Mouse (Mus musculus) activated CD4-positive, CD25-positive, alpha-beta regulatory T cell, adult 4 months (primary cell): Measurements from ENCODE around the gene Ebf1. TPM values are rescaled to one million over a fixed set of nuclear protein-coding genes. Genes with fewer than 3 reads are reported as not detected.

Experiments used
- ATAC-seq: one replicate; pipeline ENCODE4 v1.8.0; 2017
- polyA plus RNA-seq, 2 experiments: library from polyadenylated mRNA; unstranded; fragments of 100-300 nt; shearing (Covaris generic); gene quantifications; one replicate each; pipeline ENCODE4 v1.2.1; 2017

Ebf1 gene
- polyA plus RNA-seq, 2 experiments from 2014 or later: 0.48 to 4.5 TPM

DNA sequence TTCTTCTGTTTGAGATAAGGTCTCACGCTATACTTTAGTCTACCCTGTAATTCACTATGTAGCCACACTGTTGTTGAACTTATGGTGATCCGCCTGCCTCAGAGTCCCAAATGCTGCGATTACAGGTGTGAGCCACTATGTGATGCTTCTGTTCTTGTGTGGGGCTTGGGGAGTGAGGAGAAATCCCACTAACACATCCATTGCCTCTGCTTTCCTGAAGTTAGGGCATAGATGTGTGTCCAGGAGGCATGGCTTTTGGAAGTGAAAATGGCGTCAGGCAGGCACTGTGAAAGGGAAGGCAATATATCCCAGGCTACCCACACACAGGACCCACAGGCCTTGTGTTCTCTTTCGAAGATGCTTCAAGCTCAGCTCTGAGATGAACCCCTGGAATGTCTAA, 86.8 kb downstream of the Ebf1 start:
- no peak for ATAC-seq

- no peak for ATAC-seq
Measured at GRCm38 (mm10) chr11:44705811-44706210, 88.7 kb downstream of the Ebf1 start.

DNA sequence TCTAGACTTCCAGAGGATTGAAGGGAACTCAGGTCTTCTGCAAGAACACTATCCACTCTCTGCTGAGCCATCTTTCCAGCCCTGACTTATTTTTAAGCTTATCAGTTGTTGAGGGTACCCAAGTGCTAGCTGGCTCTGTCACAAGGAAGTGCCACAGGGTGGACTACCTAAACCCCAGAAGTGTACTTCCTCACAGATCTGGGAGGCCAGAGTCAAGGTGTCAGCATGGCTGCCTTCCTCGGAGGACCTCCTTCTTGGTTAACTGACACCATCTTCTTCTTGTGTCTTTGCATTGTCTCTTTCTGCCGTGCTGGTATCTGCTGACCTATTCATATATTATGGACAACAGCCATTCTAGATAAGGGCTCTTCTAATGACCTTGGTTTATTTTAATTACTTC, 89.3 kb downstream of the Ebf1 start:
- no peak for ATAC-seq

DNA sequence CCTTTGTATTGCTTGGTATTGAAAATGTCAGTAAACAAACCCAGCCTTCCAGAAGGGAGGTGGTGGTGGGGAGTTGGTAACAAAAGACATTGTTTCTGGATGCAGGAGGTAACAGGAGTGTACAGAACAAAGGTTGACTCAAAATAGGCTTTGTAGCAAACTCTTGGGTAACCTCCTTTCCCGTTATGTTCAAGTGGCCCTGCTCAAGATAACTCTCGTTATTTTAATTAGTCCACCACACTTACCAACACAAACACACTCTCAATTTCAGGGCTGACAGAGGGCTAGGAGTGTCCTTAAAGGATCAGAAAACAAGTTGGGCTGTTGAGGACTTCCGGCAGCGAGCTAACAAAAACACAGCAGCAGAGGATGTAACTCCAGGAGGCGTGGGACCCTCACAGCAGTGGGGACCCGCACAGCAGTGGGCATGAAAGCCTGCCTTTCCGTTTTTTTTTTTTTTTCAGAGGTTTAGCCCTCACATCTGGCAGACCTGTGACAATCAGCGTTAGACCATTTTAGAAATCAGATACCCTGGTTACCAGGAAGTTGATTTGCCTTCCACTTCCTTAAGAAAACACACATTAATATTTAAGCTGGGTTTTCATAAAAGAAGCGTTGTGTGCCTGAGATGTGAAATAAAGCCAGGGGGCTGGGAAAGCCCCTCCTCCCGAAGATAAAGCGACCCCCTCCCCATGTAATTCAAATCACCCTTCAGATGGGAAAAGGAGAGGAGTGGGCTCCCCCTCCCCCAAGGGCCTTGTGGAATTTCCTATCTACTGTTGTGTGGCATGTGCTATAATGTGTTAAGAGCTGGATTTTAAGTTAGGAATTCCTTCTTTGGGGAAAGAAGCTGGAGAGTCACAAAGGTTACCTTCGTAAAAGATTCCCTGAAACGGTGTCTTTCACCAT, 90.5 kb downstream of the Ebf1 start:
- ATAC-seq: no peak

- no peak for ATAC-seq
Measured at GRCm38 (mm10) chr11:44708290-44708685, 91.2 kb downstream of the Ebf1 start.

- no peak for ATAC-seq
Measured at GRCm38 (mm10) chr11:44709073-44709618, 92.0 kb downstream of the Ebf1 start.

DNA sequence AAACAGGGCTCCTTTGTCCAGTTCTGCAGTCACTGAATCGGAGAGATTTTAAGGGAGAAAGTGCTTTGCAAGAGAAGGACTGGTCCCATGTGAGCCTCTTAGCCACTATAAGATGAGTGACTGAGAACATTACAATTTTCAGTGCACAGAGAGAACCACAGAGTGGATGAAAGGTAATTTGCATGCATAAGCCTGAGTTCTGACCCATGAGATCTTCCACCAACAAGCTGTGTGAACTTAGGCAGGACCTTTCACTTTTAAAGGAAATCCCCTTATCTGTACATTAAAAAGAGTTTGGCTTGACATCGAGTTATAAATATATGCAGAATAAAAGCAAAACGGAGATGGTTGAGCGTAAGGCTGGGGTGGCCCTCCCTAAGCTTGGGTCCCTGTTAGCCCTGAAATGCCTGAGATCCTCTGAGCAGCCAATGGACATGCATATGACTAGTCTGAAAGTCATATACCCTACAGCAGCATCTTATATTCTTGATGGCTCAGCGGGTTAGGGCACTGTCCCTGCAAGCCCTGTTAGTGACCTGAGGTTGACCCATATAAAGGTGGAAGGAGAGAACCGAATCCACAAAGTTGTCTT, 92.8 kb downstream of the Ebf1 start:
- ATAC-seq: no peak

DNA sequence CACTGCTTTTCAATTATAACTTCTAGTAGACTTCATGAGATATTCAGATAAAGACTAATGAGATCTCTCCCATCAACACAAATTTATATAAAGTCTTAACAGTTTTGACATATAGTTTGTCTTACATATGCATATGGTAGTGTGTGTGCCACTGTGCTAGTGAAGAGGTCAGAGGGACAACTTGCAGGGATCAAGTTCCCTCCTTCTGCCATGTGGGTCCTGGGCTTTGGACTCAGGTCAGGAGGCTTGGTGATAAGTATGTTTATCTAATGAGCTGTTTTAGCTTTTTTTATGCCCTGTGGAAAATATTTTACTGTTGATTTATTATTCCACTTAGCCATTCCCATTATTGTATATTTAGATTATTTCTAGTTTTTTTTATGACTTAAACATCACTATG, 93.7 kb downstream of the Ebf1 start:
- no peak for ATAC-seq

DNA sequence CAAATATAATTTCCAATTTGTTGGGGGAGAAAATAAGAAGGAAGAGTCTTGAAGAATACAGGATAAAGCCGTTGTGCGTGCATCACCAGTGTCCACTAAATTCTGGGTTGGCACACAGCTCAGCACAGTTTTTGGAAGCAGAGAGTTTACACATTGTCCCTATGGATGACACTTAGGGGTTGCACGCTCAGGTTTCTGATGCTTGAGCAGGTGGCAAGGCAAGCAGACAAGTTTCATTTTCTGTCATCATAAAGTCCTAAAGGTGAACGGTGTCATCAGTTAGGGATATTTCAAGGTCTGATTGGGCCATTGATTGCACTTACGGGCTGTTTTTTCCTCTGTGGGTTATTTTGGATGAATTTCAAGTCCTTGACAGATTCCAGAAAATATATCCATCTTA, 97.1 kb downstream of the Ebf1 start:
- no peak for ATAC-seq

GRCm38 (mm10) chr11:44715776-44716175, 98.7 kb downstream of the Ebf1 start:
- no peak for ATAC-seq

DNA sequence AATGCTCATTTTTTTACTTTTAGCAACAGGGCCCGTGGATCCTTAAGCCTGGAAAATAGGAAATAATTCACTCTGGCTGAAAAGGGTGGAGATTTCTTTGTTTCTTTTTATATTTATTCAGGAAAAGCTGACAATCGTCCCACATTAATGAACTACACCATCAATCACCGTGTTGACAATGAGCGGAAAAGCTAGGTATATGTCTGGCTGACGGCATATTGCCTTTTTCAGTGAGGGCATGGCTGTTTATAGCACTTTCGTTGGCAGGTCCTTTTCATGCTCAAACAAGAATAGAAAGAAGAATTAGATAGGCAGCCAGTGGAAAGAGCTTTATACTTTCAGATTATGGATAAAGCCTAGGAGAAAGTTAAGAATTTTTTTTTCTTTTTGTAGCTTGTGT, 99.8 kb downstream of the Ebf1 start:
- no peak for ATAC-seq

GRCm38 (mm10) chr11:44717636-44718035, 100.5 kb downstream of the Ebf1 start:
- no peak for ATAC-seq

GRCm38 (mm10) chr11:44721976-44722375, 104.9 kb downstream of the Ebf1 start:
- no peak for ATAC-seq

DNA sequence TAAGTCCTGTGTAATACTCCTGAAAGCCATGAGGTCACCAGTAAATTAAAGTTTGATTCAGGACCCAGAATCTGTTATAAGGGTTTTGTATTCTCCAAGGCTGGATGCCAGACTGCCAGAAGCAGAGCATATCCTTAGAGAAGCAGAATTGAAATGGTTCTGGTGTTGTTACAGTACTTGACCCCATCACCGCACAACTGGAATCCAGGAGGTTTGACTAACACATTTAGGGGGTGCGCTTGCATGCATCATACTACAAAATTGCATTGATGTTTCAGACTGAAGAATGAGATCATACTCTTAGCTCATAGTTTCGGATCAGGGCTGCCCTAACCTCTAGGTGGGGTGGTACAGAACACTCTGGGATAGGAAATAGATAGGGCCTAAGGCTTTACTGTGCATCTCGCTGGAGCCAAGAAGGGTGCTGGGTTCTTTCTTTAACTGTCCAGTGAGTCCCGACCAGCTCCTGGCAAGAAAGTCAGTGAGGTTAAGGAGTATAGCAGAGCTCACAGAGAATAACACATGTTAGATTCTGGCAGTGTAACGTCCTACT, 106.9 kb downstream of the Ebf1 start:
- ATAC-seq: no peak

- no peak for ATAC-seq
Measured at GRCm38 (mm10) chr11:44725732-44726131, 108.6 kb downstream of the Ebf1 start.

- ATAC-seq: no peak
Measured at GRCm38 (mm10) chr11:44727376-44727775, 110.3 kb downstream of the Ebf1 start.

DNA sequence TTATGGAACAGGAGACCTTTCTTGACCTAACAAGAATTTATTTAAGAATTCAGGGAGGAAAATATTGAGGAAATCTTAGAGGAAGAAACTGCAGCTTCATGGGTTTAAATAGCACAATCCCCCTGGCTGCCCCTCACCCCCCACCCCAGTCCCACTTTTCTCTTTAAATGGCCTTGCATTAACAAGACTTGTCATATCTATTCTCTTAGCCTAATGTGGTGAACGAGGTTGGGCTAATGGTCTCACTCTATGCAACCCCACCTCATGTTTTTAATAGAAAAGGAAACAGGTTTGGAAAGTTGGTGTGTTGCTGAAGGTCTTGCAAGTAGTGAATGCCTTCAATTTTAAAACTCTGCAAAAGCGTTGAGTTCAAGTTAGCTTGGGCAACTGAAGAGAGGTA, 110.7 kb downstream of the Ebf1 start:
- no peak for ATAC-seq

GRCm38 (mm10) chr11:44728271-44728670, 111.2 kb downstream of the Ebf1 start:
- no peak for ATAC-seq

GRCm38 (mm10) chr11:44729931-44730330, 112.8 kb downstream of the Ebf1 start:
- no peak for ATAC-seq

DNA sequence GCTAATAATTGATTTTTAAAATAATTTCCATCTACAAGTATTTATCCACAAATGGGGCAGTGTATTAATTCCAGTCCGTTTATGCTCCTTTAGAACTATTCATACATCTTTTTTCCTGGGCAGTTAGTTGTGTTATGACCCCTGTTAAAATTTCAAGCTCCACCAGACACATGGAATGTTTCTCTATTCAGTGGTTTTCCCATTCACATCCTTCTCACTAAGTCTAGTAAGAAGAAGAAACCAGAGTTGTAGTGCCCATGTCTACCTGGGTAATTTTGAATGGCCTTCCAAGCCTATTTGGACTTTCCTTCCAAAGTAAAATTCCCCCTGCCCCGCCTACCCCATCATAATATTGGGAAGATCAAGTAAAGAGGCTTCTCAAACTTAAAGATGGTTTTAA, 114.6 kb downstream of the Ebf1 start:
- no peak for ATAC-seq

DNA sequence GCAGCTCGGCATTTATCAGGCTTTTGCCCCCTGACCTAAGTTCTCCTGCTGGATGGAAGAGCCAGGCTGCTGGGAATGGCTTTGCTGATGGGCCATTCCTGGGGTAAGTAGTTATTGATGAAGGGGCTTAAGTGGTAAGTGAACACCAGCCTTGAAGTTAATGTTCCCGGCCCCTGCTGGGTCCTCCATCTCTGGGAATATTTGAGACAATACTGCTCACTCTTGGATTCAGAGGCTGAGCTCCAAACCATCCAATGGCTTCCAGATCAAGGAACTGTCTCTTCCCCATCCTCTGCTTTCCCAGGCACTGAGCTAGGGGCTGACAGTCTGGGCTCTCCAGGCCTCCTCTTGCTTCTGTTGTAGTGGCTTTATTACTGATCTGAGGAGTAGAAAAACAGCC, 116.2 kb downstream of the Ebf1 start:
- no peak for ATAC-seq

- no peak for ATAC-seq
Measured at GRCm38 (mm10) chr11:44738046-44738445, 120.9 kb downstream of the Ebf1 start.

- no peak for ATAC-seq
Measured at GRCm38 (mm10) chr11:44738820-44739219, 121.7 kb downstream of the Ebf1 start.
